In the genomic region with DNA sequence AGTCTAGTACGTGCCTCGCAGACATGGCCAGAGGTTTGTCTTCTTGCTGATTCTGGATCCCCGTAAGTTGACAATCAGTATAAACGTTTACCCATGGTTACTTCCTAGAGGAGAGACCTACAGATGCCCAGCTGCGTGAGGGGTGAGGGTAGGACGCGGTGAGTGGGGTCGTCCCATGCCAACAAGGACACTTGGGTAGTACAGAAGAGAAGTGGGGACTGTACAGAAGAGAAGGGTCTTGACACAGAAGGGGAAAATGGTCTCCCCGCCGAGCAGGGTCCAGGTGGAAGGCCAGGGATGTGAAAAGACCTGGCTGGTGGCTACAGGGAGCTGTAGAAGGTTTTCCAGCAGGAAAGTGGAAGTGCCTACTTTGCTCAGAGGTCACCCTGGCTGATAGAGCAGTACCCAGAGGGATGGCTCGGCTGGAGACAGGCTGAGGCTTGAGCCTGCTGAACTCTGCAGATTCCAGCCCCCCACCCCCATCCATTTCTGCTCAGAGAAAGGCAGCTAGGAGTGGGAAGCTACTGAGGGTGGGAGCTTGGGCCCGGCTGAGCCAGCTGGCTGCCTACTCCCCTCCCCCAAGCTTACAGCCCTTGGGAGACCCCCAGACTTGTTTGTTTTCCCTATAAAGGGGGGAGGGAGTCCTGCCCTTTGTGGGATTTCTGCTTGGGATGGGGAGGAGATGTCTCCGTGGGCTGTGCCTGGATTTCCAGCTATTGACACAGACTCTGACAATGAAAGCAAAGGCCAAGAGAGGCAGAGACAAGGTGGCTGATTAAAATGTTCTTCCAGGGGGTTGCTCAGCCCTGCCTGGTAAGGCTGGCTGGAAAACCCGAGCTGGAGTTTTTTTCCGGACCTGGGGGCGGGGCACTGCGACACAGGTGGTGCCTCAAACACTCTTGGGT, we compare ENCODE assay signal across 8 mouse cellular contexts. TPM values are rescaled to one million over a fixed set of nuclear protein-coding genes. Genes with fewer than 3 reads are reported as not detected.
DNase-seq lines count a peak whose midpoint lies in the region; ATAC-seq lines count a peak whose summit lies in the region.

No protein-coding gene starts in this region.

- H3K27me3 ChIP-seq in neural tube, embryonic 13.5 days = peaks cover 38% of the 10 kb centered on the region

- H3K4me2 ChIP-seq in neural tube, embryonic 13.5 days = peak overlapping the region; percentile 32

- DNase-seq in 3T3-L1 (ENCODE audit: low read depth, low spot score) (peak; percentile 37), MN1 (ENCODE audit: low spot score) (peak; percentile 68)
- peak; percentile 79 for DNase-seq in forelimb bud, embryonic 11.5 days (ENCODE audit: low read depth, low spot score)
- peak; percentile 86 to 87 for DNase-seq in kidney, postnatal 4 days
- DNase-seq in frontal cortex, postnatal 36 days (ENCODE audit: low spot score in 2 of 2) = no peak
- no peak for DNase-seq in cerebellum, adult 11 months
- no peak for DNase-seq in left cerebral cortex, postnatal 25 days (ENCODE audit: low spot score in 2 of 2)

- peak overlapping the region; percentile 80 for H3K27ac ChIP-seq in neural tube, embryonic 13.5 days (replicated peaks)

- H3K9me3 ChIP-seq in neural tube, embryonic 13.5 days = no peaks in the 10 kb centered on the region

- intact Hi-C loops in left cerebral cortex, postnatal 25 days (cut with DNase I) = no loop called here

- H3K9ac ChIP-seq in neural tube, embryonic 13.5 days = no peak overlapping the region

- H3K36me3 ChIP-seq in neural tube, embryonic 13.5 days = no peaks in the 10 kb centered on the region

- 20% methylated on average over 17 of the region's 17 CpGs for WGBS in neural tube, embryonic 13.5 days

- peaks cover 53% of the 10 kb centered on the region for H3K4me1 ChIP-seq in neural tube, embryonic 13.5 days (replicated peaks)

- peak; percentile 90 for ATAC-seq in neural tube, embryonic 13.5 days (ENCODE audit: low read depth)

- no peak overlapping the region for H3K4me3 ChIP-seq in neural tube, embryonic 13.5 days

RNA-seq across cellular contexts. Expression of gene Tle3, which starts 11.2 kb away (rescaled TPM):
- 31.1 and 33.7 TPM in 2 replicates for polyA plus RNA-seq in neural tube, embryonic 13.5 days (2015; fragmentation: Nextera tagmentation; extraction: Ambion mirVana)
- 10 to 100 TPM; 67.9 to 79.5 TPM for total RNA-seq in left cerebral cortex, postnatal 25 days (2021)

Comparison
In these comparisons a context has a peak if more than half of its experiments do, and no peak if none do; other contexts are left out.
1. DNase-seq: peak in 3T3-L1 (single experiment), MN1 (single experiment), forelimb bud, embryonic 11.5 days (single experiment) and kidney, postnatal 4 days (2 of 2); none in frontal cortex, postnatal 36 days (0 of 2), cerebellum, adult 11 months (single experiment) and left cerebral cortex, postnatal 25 days (0 of 2).